Mouse (Mus musculus): ENCODE measurements at regions not wholly inside any gene's neighbourhood (a gene's known extent, or its start where the extent isn't known, plus 50 kb on each side); places are given as distances from the start of the nearest gene placed in this dataset.

DNA sequence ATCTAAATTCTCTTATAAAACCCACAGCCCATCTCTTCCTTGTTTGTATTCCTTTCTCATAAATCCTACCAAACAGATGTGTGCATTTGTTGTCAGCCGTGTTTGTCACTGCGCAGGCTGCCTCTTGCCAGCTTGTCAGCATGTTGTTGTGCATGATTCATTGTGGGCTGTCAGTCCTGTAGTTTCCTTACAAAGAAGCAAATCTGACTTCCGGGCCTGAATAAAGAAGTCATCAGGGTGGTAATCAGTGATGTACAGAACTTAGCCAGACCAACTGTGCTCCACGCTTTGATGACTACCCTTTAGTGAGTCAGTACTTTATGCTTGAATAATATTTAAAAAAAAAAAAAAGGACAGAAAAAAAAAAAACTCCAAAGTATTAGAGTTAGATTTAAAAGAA is 608.9 kb upstream of the Rorb start:
- WGBS, result 45% methylated on average over 4 of the region's 4 CpGs
- H3K4me1 ChIP-seq, result no peaks in the 10 kb centered on the region
- no peak; the same call in 1 of the 2 replicates for ATAC-seq (ENCODE audit: low FRiP score, low read depth)
- no peak overlapping the region for H3K4me2 ChIP-seq (replicated peaks)
- H3K4me3 ChIP-seq, result no peak overlapping the region
- no peaks in the 10 kb centered on the region for H3K27me3 ChIP-seq (replicated peaks)
- H3K9ac ChIP-seq, result no peak overlapping the region
- H3K27ac ChIP-seq, result no peak overlapping the region
- H3K36me3 ChIP-seq, result no peaks in the 10 kb centered on the region
- H3K9me3 ChIP-seq, result no peaks in the 10 kb centered on the region
